Mouse (Mus musculus) liver, postnatal 0 days (tissue): ENCODE results near the gene Lin52.

Experiments
- CTCF ChIP-seq: sonication (generic); IDR thresholded peaks from 2 replicates; pipeline ENCODE4 v1.5.1; 2016; ENCODE audit warnings: antibody characterized with exemption, low read depth
- EP300 ChIP-seq: IDR thresholded peaks from 2 replicates; pipeline ENCODE4 v1.6.1; 2016; ENCODE audit warnings: antibody characterized with exemption, low read depth, mild to moderate bottlenecking

DNA sequence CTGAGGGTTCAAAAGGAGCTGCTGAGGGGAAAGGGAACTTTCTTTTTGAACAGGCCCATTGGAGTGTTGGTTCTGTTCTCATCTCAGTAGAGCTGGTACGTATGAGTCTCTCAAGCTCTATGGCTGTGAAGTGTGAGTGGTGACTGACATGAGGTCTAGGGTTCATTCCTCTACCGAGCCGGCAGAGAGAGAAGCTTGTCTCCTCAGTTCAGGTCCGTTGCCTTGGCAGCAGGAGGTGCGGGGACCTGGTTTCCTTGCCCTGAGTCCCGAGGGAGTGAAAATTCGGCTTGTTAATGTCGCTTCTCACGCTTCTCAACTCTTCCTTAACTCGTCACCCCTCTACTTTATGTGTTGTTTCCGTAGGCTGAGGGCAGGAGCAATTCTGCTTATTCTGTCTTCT lies 579 bp downstream of the Lin52 start:
- TF ChIP-seq CTCF (no peak), EP300 (no peak)
